Mouse (Mus musculus): Measurements from ENCODE around the gene Zg16. TPM values are rescaled to one million over a fixed set of nuclear protein-coding genes. Genes with fewer than 3 reads are reported as not detected.

Gene Zg16
- not detected for polyA plus RNA-seq (2014; fragmentation: Illumina TruSeq; extraction: RNeasy Lipid Tissue Mini Kit (QIAGEN cat#74804); ENCODE audit: low read depth, low replicate concordance)

GRCm38 (mm10) chr7:127087278-127088010, at the start of gene Zg16:
TSS of gene Zg16 (minus strand) at chr7:127087328.

GRCm38 (mm10) chr7:127121911-127122270, 34.8 kb upstream of the Zg16 start, which contains the start of gene Qprt:
TSS of gene Qprt (minus strand) at chr7:127122226.

GRCm38 (mm10) chr7:127091114-127091896, 4.2 kb upstream of the Zg16 start, which contains the start of gene AI467606:
TSS of gene AI467606 (plus strand) at chr7:127091359.

GRCm38 (mm10) chr7:127041851-127042672, 45.1 kb downstream of the Zg16 start, which contains the start of gene Kif22:
TSS of gene Kif22 (minus strand) at chr7:127042471.

DNA sequence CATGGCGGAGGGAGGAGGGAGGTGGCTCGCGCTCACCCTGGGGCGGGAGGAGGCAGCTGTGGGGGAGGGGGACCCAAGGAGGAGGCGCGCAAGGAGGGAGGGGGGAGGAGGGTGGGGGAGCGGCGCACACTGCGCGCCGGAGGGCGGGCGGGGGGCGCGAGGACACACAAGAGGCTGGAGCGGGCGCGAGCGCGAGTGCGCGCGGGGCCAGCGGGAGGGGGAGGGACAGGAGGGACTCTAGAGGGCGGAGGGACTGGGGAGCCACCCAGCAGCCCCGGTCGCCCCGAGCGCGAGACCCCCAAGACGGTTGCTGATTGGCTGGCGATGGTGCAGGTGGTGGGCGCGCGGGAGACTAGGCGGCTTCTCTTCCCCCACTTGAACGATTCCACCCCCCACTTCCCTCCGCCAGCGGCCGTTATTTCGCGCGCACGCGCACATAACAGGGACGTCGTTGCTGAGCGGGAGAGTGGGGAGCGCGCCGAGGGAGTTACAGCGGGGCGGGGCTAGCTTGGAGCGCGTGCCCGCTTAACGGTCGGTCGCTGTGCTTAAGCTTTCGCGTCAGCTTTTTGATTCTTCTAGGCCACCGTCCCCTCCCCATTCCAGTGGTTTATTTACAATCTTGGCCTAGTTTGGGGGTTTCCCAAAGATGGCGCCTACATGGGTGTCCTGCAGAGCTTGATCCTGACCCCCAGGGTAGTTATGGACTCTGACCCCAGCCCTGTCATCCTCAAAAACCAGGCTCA, 60.0 kb downstream of the Zg16 start, which contains the start of gene Maz:
Maz (minus strand) TSS at position 54 of the 743 bp plus-strand sequence.

DNA sequence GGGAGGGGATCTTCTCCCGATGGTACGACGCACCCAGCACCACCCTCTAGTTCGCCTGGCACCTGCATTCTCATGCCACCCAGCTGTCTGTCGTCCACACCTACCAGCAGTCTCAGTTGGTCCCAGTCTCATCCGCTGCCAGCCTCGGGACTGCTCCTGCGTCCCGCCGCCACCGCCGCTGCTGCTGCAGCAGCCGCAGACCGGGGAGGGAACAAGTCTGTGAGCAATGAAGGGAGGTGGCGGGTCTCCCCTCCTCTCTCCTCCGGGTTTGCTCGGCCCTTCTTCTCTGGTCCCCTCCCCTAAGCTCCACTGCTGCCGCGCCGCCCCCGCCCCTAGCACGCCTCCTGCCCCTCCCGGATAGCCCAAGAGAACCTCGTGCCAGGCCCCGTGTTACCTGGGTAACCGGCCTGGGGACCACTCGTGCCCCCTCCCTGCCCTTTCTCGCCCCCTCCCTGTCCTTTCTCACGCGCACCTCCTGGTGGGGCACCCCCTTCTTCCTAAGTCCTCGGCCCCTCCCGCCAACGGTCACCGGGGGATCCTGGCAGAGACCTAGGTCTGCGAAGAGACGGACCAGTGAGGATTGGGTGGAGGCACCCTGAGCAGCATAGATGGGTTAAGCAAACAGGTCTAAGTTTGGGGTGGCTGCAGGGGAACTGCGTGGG, 66.1 kb downstream of the Zg16 start, which contains the start of the genes Gm42742 and Prrt2:
Gm42742 (minus strand) TSS at position 197 of the 662 bp plus-strand sequence.
Prrt2 (minus strand) TSS at position 311 of the 662 bp plus-strand sequence.

DNA sequence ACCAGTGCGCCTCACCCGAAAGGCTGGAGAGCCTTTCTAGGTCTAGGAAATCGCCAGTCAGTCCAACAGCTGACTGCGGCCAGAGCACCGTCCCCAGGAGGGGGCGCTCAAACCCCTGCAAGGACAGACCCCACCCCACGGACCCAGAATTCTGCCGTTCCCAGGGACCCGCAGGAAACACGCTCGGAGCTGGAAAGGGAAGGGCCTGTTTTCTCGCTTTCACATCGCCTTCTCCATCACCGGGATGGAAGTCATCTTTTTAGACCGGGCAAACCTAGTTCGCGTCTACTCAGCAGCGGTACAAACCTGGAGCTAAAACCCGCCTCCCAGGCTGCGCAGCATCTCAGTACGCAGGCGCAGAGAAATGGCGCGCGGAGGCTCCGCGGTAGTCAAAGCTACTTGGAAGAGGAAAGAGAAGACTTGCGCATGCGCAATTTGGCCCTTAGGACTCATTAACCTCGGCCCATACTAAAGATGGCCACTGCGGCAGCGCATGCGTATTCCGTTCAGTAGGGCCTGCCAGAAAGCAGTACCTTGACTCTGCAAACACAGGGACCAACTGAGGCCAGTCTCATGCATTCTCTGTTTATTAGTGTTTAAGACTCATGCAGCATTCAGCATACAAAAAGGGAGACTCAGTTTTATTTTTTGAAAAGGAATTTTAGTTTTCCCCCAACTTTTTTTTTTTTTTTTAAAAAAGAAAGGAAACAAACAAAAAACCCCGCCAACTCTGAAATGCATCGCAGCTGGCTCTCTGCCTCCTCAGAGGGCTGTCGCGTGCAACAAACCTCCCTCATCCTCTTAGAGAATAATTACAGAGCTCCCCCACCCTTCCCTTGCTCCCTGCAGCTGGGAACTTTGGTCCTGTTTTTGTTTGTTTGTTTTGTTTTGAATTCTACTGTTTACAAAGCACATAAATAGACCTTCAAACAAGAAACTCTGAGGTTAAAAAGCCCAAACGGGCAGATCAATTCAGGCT, 69.9 kb downstream of the Zg16 start, which contains the start of gene Pagr1a:
Pagr1a (minus strand) TSS at position 382 of the 979 bp plus-strand sequence.

DNA sequence TGATC, 70.8 kb downstream of the Zg16 start, which contains the start of gene Pagr1b:
Pagr1b (minus strand) TSS at position 4 of the 5 bp plus-strand sequence.

GRCm38 (mm10) chr7:127014320-127014719, 72.8 kb downstream of the Zg16 start, which contains the start of gene Mvp:
TSS of gene Mvp (minus strand) at chr7:127014621.

Other genes with a start within 250 kb of the Zg16 start
- gene Doc2a, start 239.9 kb downstream of the Zg16 start, polyA plus RNA-seq (2014; fragmentation: Illumina TruSeq; extraction: RNeasy Lipid Tissue Mini Kit (QIAGEN cat#74804); ENCODE audit: low read depth, low replicate concordance) = 0.42 TPM
- 101 TPM for gene Hirip3, start 225.4 kb downstream of the Zg16 start, polyA plus RNA-seq (2014; fragmentation: Illumina TruSeq; extraction: RNeasy Lipid Tissue Mini Kit (QIAGEN cat#74804); ENCODE audit: low read depth, low replicate concordance)
- 26.9 TPM for gene Ino80e, start 225.0 kb downstream of the Zg16 start, polyA plus RNA-seq (2014; fragmentation: Illumina TruSeq; extraction: RNeasy Lipid Tissue Mini Kit (QIAGEN cat#74804); ENCODE audit: low read depth, low replicate concordance)
- gene Taok2, start 202.6 kb downstream of the Zg16 start, polyA plus RNA-seq (2014; fragmentation: Illumina TruSeq; extraction: RNeasy Lipid Tissue Mini Kit (QIAGEN cat#74804); ENCODE audit: low read depth, low replicate concordance) = 7.7 TPM
- 5.4 TPM for gene Tmem219, start 164.4 kb downstream of the Zg16 start, polyA plus RNA-seq (2014; fragmentation: Illumina TruSeq; extraction: RNeasy Lipid Tissue Mini Kit (QIAGEN cat#74804); ENCODE audit: low read depth, low replicate concordance)
- gene Kctd13, start 158.4 kb downstream of the Zg16 start, polyA plus RNA-seq (2014; fragmentation: Illumina TruSeq; extraction: RNeasy Lipid Tissue Mini Kit (QIAGEN cat#74804); ENCODE audit: low read depth, low replicate concordance) = 9.1 TPM
- gene Asphd1, start 137.7 kb downstream of the Zg16 start, polyA plus RNA-seq (2014; fragmentation: Illumina TruSeq; extraction: RNeasy Lipid Tissue Mini Kit (QIAGEN cat#74804); ENCODE audit: low read depth, low replicate concordance) = not detected
- 3.2 TPM for gene Sez6l2, start 136.8 kb downstream of the Zg16 start, polyA plus RNA-seq (2014; fragmentation: Illumina TruSeq; extraction: RNeasy Lipid Tissue Mini Kit (QIAGEN cat#74804); ENCODE audit: low read depth, low replicate concordance)
- gene Cdipt, start 111.4 kb downstream of the Zg16 start, polyA plus RNA-seq (2014; fragmentation: Illumina TruSeq; extraction: RNeasy Lipid Tissue Mini Kit (QIAGEN cat#74804); ENCODE audit: low read depth, low replicate concordance) = 7.6 TPM
- gene Cdiptos, start 111.2 kb downstream of the Zg16 start, polyA plus RNA-seq (2014; fragmentation: Illumina TruSeq; extraction: RNeasy Lipid Tissue Mini Kit (QIAGEN cat#74804); ENCODE audit: low read depth, low replicate concordance) = 527 TPM
- 0.11 TPM for gene Mvp, start 72.7 kb downstream of the Zg16 start, polyA plus RNA-seq (2014; fragmentation: Illumina TruSeq; extraction: RNeasy Lipid Tissue Mini Kit (QIAGEN cat#74804); ENCODE audit: low read depth, low replicate concordance)
- not detected for gene Pagr1b, start 70.8 kb downstream of the Zg16 start, polyA plus RNA-seq (2014; fragmentation: Illumina TruSeq; extraction: RNeasy Lipid Tissue Mini Kit (QIAGEN cat#74804); ENCODE audit: low read depth, low replicate concordance)
- not detected for gene Pagr1a, start 70.0 kb downstream of the Zg16 start, polyA plus RNA-seq (2014; fragmentation: Illumina TruSeq; extraction: RNeasy Lipid Tissue Mini Kit (QIAGEN cat#74804); ENCODE audit: low read depth, low replicate concordance)
- 0.80 TPM for gene Gm42742, start 66.2 kb downstream of the Zg16 start, polyA plus RNA-seq (2014; fragmentation: Illumina TruSeq; extraction: RNeasy Lipid Tissue Mini Kit (QIAGEN cat#74804); ENCODE audit: low read depth, low replicate concordance)
- 0.22 TPM for gene Prrt2, start 66.1 kb downstream of the Zg16 start, polyA plus RNA-seq (2014; fragmentation: Illumina TruSeq; extraction: RNeasy Lipid Tissue Mini Kit (QIAGEN cat#74804); ENCODE audit: low read depth, low replicate concordance)
- gene Maz, start 60.3 kb downstream of the Zg16 start, polyA plus RNA-seq (2014; fragmentation: Illumina TruSeq; extraction: RNeasy Lipid Tissue Mini Kit (QIAGEN cat#74804); ENCODE audit: low read depth, low replicate concordance) = 14.6 TPM
- gene Kif22, start 44.9 kb downstream of the Zg16 start, polyA plus RNA-seq (2014; fragmentation: Illumina TruSeq; extraction: RNeasy Lipid Tissue Mini Kit (QIAGEN cat#74804); ENCODE audit: low read depth, low replicate concordance) = 12.4 TPM
- 1.8 TPM for gene AI467606, start 4.0 kb upstream of the Zg16 start, polyA plus RNA-seq (2014; fragmentation: Illumina TruSeq; extraction: RNeasy Lipid Tissue Mini Kit (QIAGEN cat#74804); ENCODE audit: low read depth, low replicate concordance)
- not detected for gene Qprt, start 34.9 kb upstream of the Zg16 start, polyA plus RNA-seq (2014; fragmentation: Illumina TruSeq; extraction: RNeasy Lipid Tissue Mini Kit (QIAGEN cat#74804); ENCODE audit: low read depth, low replicate concordance)
- gene Spn, start 50.5 kb upstream of the Zg16 start, polyA plus RNA-seq (2014; fragmentation: Illumina TruSeq; extraction: RNeasy Lipid Tissue Mini Kit (QIAGEN cat#74804); ENCODE audit: low read depth, low replicate concordance) = 0.07 TPM
- 8.9 TPM for gene Cd2bp2, start 108.7 kb upstream of the Zg16 start, polyA plus RNA-seq (2014; fragmentation: Illumina TruSeq; extraction: RNeasy Lipid Tissue Mini Kit (QIAGEN cat#74804); ENCODE audit: low read depth, low replicate concordance)
- 1.6 TPM for gene Tbc1d10b, start 121.1 kb upstream of the Zg16 start, polyA plus RNA-seq (2014; fragmentation: Illumina TruSeq; extraction: RNeasy Lipid Tissue Mini Kit (QIAGEN cat#74804); ENCODE audit: low read depth, low replicate concordance)
- gene Mylpf, start 121.6 kb upstream of the Zg16 start, polyA plus RNA-seq (2014; fragmentation: Illumina TruSeq; extraction: RNeasy Lipid Tissue Mini Kit (QIAGEN cat#74804); ENCODE audit: low read depth, low replicate concordance) = not detected
- gene Zfp553, start 145.7 kb upstream of the Zg16 start, polyA plus RNA-seq (2014; fragmentation: Illumina TruSeq; extraction: RNeasy Lipid Tissue Mini Kit (QIAGEN cat#74804); ENCODE audit: low read depth, low replicate concordance) = 1.1 TPM
- 0.53 TPM for gene Sept1, start 145.8 kb upstream of the Zg16 start, polyA plus RNA-seq (2014; fragmentation: Illumina TruSeq; extraction: RNeasy Lipid Tissue Mini Kit (QIAGEN cat#74804); ENCODE audit: low read depth, low replicate concordance)
- gene Zfp771, start 156.9 kb upstream of the Zg16 start, polyA plus RNA-seq (2014; fragmentation: Illumina TruSeq; extraction: RNeasy Lipid Tissue Mini Kit (QIAGEN cat#74804); ENCODE audit: low read depth, low replicate concordance) = 6.9 TPM
- gene Dctpp1, start 173.4 kb upstream of the Zg16 start, polyA plus RNA-seq (2014; fragmentation: Illumina TruSeq; extraction: RNeasy Lipid Tissue Mini Kit (QIAGEN cat#74804); ENCODE audit: low read depth, low replicate concordance) = 0.62 TPM
- gene Sephs2, start 186.7 kb upstream of the Zg16 start, polyA plus RNA-seq (2014; fragmentation: Illumina TruSeq; extraction: RNeasy Lipid Tissue Mini Kit (QIAGEN cat#74804); ENCODE audit: low read depth, low replicate concordance) = 126 TPM
- 0.22 TPM for gene Itgal, start 208.9 kb upstream of the Zg16 start, polyA plus RNA-seq (2014; fragmentation: Illumina TruSeq; extraction: RNeasy Lipid Tissue Mini Kit (QIAGEN cat#74804); ENCODE audit: low read depth, low replicate concordance)

All from testis, adult 10 weeks (tissue).